Mouse (Mus musculus): ENCODE results near the gene Nfic. TPM values are rescaled to one million over a fixed set of nuclear protein-coding genes. Genes with fewer than 3 reads are reported as not detected.

Nfic gene
- polyA plus RNA-seq, 1 experiment: 6.1 TPM

- H3K4me1 ChIP-seq (ENCODE audit: control insufficient read depth, insufficient read depth, low read length): peaks cover 3% of the 10 kb centered on the region
- H3K9me3 ChIP-seq (replicated peaks; ENCODE audit: control insufficient read depth, insufficient read depth, low read length, poor library complexity, severe bottlenecking): no peaks in the 10 kb centered on the region
- no peaks in the 10 kb centered on the region for H3K27me3 ChIP-seq (ENCODE audit: control insufficient read depth, insufficient read depth, low read length, poor library complexity, severe bottlenecking)
- H3K4me3 ChIP-seq (ENCODE audit: low read depth, low read length): peak overlapping the region; percentile 94
- TF ChIP-seq EP300 (IDR thresholded peaks at IDR 0.05; ENCODE audit: insufficient read depth, low read depth, low read length) (no peak), CTCF (IDR thresholded peaks at IDR 0.05; ENCODE audit: low read depth, low read length) (no peak), POLR2A (IDR thresholded peaks at IDR 0.05; ENCODE audit: insufficient read depth, low read length) (no peak)
- peaks cover 11% of the 10 kb centered on the region; the same call in 1 of the 2 replicates for H3K36me3 ChIP-seq (ENCODE audit: control insufficient read depth, insufficient read depth, low read length, poor library complexity, severe bottlenecking)
- no peak overlapping the region for H3K27ac ChIP-seq (ENCODE audit: insufficient read depth, low read length)
- H3K9ac ChIP-seq (ENCODE audit: low read depth, poor library complexity, severe bottlenecking): peak overlapping the region; percentile 68
These were observed 39.7 kb upstream of the Nfic start for GRCm38 (mm10) chr10:81495151-81495550.

- TF ChIP-seq CTCF (IDR thresholded peaks at IDR 0.05; ENCODE audit: low read depth, low read length) (no peak), POLR2A (IDR thresholded peaks at IDR 0.05; ENCODE audit: insufficient read depth, low read length) (no peak), EP300 (IDR thresholded peaks at IDR 0.05; ENCODE audit: insufficient read depth, low read depth, low read length) (no peak)
- Histone ChIP-seq H3K4me1 (ENCODE audit: control insufficient read depth, insufficient read depth, low read length) (peaks cover 3% of the 10 kb centered on the region), H3K36me3 (ENCODE audit: control insufficient read depth, insufficient read depth, low read length, poor library complexity, severe bottlenecking) (peaks cover 11% of the 10 kb centered on the region; the same call in 1 of the 2 replicates), H3K4me3 (ENCODE audit: low read depth, low read length) (no peak overlapping the region), H3K9me3 (replicated peaks; ENCODE audit: control insufficient read depth, insufficient read depth, low read length, poor library complexity, severe bottlenecking) (no peaks in the 10 kb centered on the region), H3K9ac (ENCODE audit: low read depth, poor library complexity, severe bottlenecking) (no peak overlapping the region), H3K27me3 (ENCODE audit: control insufficient read depth, insufficient read depth, low read length, poor library complexity, severe bottlenecking) (no peaks in the 10 kb centered on the region), H3K27ac (ENCODE audit: insufficient read depth, low read length) (no peak overlapping the region)
These were observed 39.0 kb upstream of the Nfic start for GRCm38 (mm10) chr10:81494260-81495041.

DNA sequence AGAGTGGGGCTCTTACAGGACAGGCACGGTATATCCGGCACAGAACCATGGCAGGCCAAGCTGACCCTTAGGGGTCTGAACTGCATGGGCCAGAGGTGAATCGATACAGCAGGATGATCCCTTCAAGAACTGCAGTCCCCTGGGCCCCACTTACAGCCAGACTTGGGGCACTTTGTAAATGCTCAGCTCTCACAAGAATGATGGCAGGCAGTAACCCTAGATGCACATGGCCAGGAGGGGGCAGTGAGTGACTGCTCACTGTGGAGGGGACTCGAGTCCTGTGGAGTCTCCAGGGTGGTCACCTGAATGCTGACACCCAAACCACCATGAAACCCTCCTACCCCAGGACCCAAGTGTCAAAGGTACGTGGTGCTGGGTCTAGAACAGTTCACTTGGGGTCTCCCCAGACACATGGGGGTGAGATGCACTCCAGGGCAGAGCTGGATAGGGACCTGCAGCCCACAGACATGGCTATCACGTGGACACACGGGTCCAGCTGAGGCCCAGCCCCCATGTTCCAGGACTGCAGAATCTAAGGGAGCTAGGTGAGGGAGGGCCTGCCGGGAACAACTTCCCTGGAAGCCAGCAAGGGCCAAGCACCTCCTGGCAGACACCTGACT, 38.3 kb upstream of the Nfic start:
- H3K9me3 ChIP-seq (replicated peaks; ENCODE audit: control insufficient read depth, insufficient read depth, low read length, poor library complexity, severe bottlenecking): no peaks in the 10 kb centered on the region
- H3K9ac ChIP-seq (ENCODE audit: low read depth, poor library complexity, severe bottlenecking): no peak overlapping the region
- peaks cover 3% of the 10 kb centered on the region for H3K4me1 ChIP-seq (ENCODE audit: control insufficient read depth, insufficient read depth, low read length)
- peaks cover 11% of the 10 kb centered on the region; the same call in 1 of the 2 replicates for H3K36me3 ChIP-seq (ENCODE audit: control insufficient read depth, insufficient read depth, low read length, poor library complexity, severe bottlenecking)
- no peaks in the 10 kb centered on the region for H3K27me3 ChIP-seq (ENCODE audit: control insufficient read depth, insufficient read depth, low read length, poor library complexity, severe bottlenecking)
- H3K27ac ChIP-seq (ENCODE audit: insufficient read depth, low read length): no peak overlapping the region
- H3K4me3 ChIP-seq (ENCODE audit: low read depth, low read length): no peak overlapping the region
- peak; percentile 38 for TF ChIP-seq CTCF (IDR thresholded peaks at IDR 0.05; ENCODE audit: low read depth, low read length)
- no peak for TF ChIP-seq POLR2A (IDR thresholded peaks at IDR 0.05; ENCODE audit: insufficient read depth, low read length)

DNA sequence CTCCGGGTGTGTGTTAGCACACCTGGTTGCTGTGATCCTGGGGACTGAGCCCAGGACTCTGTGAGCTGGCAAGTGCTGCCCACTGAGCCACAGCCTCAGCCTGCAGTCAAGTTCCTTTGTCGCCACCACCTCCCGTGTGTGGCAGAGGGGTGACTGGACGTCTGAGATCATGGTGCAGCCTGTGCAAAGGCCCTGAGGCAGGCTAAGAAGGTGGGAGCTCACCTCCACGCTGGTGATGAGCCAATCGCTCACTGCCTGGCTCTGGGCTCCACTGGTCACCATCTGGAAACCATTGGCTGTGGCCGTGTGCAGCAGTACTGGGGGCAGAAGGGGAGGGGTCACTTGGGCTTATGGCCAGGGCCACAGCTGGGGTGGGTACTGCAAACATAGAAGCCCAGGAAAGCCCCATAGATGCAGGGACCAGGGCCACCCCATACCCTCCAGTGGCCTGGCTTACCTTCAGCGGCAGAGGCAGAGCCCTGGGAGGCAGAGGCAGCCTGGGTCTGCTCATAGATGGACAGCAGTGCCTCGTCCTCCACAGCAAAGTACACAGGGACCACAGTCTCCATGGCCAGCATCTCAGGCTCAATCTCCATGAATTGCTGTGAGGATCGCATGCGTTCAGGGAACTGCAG, 37.3 kb upstream of the Nfic start:
- peaks cover 3% of the 10 kb centered on the region for H3K4me1 ChIP-seq (ENCODE audit: control insufficient read depth, insufficient read depth, low read length)
- no peaks in the 10 kb centered on the region for H3K27me3 ChIP-seq (ENCODE audit: control insufficient read depth, insufficient read depth, low read length, poor library complexity, severe bottlenecking)
- no peak overlapping the region for H3K4me3 ChIP-seq (ENCODE audit: low read depth, low read length)
- H3K36me3 ChIP-seq (ENCODE audit: control insufficient read depth, insufficient read depth, low read length, poor library complexity, severe bottlenecking): peaks cover 13% of the 10 kb centered on the region
- H3K27ac ChIP-seq (ENCODE audit: insufficient read depth, low read length): no peak overlapping the region
- H3K9me3 ChIP-seq (replicated peaks; ENCODE audit: control insufficient read depth, insufficient read depth, low read length, poor library complexity, severe bottlenecking): no peaks in the 10 kb centered on the region
- no peak for TF ChIP-seq POLR2A (IDR thresholded peaks at IDR 0.05; ENCODE audit: insufficient read depth, low read length)
- TF ChIP-seq EP300 (IDR thresholded peaks at IDR 0.05; ENCODE audit: insufficient read depth, low read depth, low read length): no peak
- no peak for TF ChIP-seq CTCF (IDR thresholded peaks at IDR 0.05; ENCODE audit: low read depth, low read length)
- no peak overlapping the region for H3K9ac ChIP-seq (ENCODE audit: low read depth, poor library complexity, severe bottlenecking)

DNA sequence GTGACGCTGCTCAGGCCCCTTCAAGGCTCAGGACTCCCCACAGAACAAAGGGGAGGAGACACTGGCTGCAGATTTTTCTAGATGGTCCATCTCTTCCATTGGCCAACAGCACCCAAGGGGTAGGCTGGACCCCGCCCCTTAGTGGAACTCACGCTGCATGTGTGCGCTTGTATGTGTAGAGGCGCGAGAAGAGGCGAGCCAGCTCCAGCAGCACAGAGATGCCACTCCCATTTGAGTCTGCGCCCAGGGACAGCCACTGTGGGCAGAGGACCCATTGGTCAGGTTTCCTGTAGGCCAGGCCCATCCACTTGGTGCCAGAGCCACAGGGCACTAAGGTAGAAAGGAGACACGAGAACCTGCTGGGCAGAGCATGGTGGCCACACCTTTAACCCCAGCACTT, 35.6 kb upstream of the Nfic start:
- TF ChIP-seq EP300 (IDR thresholded peaks at IDR 0.05; ENCODE audit: insufficient read depth, low read depth, low read length) (no peak), CTCF (IDR thresholded peaks at IDR 0.05; ENCODE audit: low read depth, low read length) (no peak), POLR2A (IDR thresholded peaks at IDR 0.05; ENCODE audit: insufficient read depth, low read length) (no peak)
- Histone ChIP-seq H3K36me3 (ENCODE audit: control insufficient read depth, insufficient read depth, low read length, poor library complexity, severe bottlenecking) (peaks cover 20% of the 10 kb centered on the region), H3K9me3 (replicated peaks; ENCODE audit: control insufficient read depth, insufficient read depth, low read length, poor library complexity, severe bottlenecking) (no peaks in the 10 kb centered on the region), H3K27ac (ENCODE audit: insufficient read depth, low read length) (no peak overlapping the region), H3K4me1 (ENCODE audit: control insufficient read depth, insufficient read depth, low read length) (peaks cover 3% of the 10 kb centered on the region), H3K4me3 (ENCODE audit: low read depth, low read length) (no peak overlapping the region), H3K9ac (ENCODE audit: low read depth, poor library complexity, severe bottlenecking) (no peak overlapping the region), H3K27me3 (ENCODE audit: control insufficient read depth, insufficient read depth, low read length, poor library complexity, severe bottlenecking) (no peaks in the 10 kb centered on the region)

Data from ES-Bruce4 (cell line).